Mouse (Mus musculus) MEL (cell line): Measurements from ENCODE around the gene Mon1b. TPM values are rescaled to one million over a fixed set of nuclear protein-coding genes. Genes with fewer than 3 reads are reported as not detected.
A peak's percentile ranks its signal among the peaks of the same experiment; 100 is the strongest.

Experiments used
- DNase-seq: peaks from one replicate; pipeline ENCODE4 v3.0.0; 2011; ENCODE audit warnings: low read depth, low spot score
- H3K27ac ChIP-seq: 2 replicates; pipeline ENCODE4 v1.5.1; 2012; ENCODE audit warnings: low read depth, mild to moderate bottlenecking, control low read depth, low read length, moderate library complexity; ENCODE audit not compliant: control insufficient read depth
- H3K27me3 ChIP-seq, 2 experiments: fragments of 150-350 bp in 1 of 2; sonication (generic) in 1 of 2; 2 replicates each; pipeline ENCODE4 v1.6.1; 2012; ENCODE audit warnings: low read length in 2 of 2, mild to moderate bottlenecking in 2 of 2, improper control_type of control experiment in 1 of 2, moderate library complexity in 1 of 2; ENCODE audit not compliant: insufficient read depth in 2 of 2, control insufficient read depth in 1 of 2
- H3K36me3 ChIP-seq, 2 experiments: 2 replicates each; pipeline ENCODE4 v1.6.1; 2012 to 2014; ENCODE audit warnings: low read length in 2 of 2, improper control_type of control experiment in 1 of 2, inconsistent platforms in 1 of 2, mild to moderate bottlenecking in 1 of 2; ENCODE audit not compliant: insufficient read depth in 2 of 2, control insufficient read depth in 1 of 2
- H3K4me1 ChIP-seq, 2 experiments: fragments of 150-350 bp in 1 of 2; sonication (generic) in 1 of 2; 2 replicates each; pipeline ENCODE4 v1.6.1; 2012; ENCODE audit warnings: low read length in 2 of 2, improper control_type of control experiment in 1 of 2, mild to moderate bottlenecking in 1 of 2; ENCODE audit not compliant: insufficient read depth in 2 of 2, control insufficient read depth in 1 of 2
- H3K4me3 ChIP-seq, 2 experiments: fragments of 150-350 bp in 1 of 2; sonication (generic) in 1 of 2; 2 replicates each; pipeline ENCODE4 v1.5.1; 2012; ENCODE audit warnings: low read depth in 2 of 2, low read length in 2 of 2, mild to moderate bottlenecking in 2 of 2, moderate library complexity in 2 of 2, control low read depth in 1 of 2, improper control_type of control experiment in 1 of 2; ENCODE audit not compliant: control insufficient read depth in 1 of 2, insufficient read depth in 1 of 2
- H3K79me2 ChIP-seq: 2 replicates; pipeline ENCODE4 v1.6.1; 2012; ENCODE audit warnings: mild to moderate bottlenecking, low read length, moderate library complexity; ENCODE audit not compliant: control insufficient read depth, poor library complexity, insufficient read depth
- H3K9ac ChIP-seq: 2 replicates; pipeline ENCODE4 v1.6.1; 2012; ENCODE audit warnings: low read depth, mild to moderate bottlenecking, control low read depth, low read length, moderate library complexity; ENCODE audit not compliant: control insufficient read depth, poor library complexity, severe bottlenecking
- H3K9me3 ChIP-seq: fragments of 150-350 bp; sonication (generic); replicated peaks from 2 replicates; pipeline ENCODE4 v1.6.1; 2012; ENCODE audit warnings: mild to moderate bottlenecking, low read length, improper control_type of control experiment, moderate library complexity; ENCODE audit not compliant: insufficient read depth
- CTCF ChIP-seq, 3 experiments: IDR thresholded peaks in 2 of 3; conservative IDR thresholded peaks in 1 of 3; 2 replicates each; pipeline ENCODE4 v1.5.1; 2011 to 2012; ENCODE audit warnings: low read length in 3 of 3, low read depth in 2 of 3, mild to moderate bottlenecking in 2 of 3, improper control_type of control experiment in 1 of 3, inconsistent platforms in 1 of 3, mixed read lengths in 1 of 3, moderate library complexity in 1 of 3; ENCODE audit not compliant: control insufficient read depth in 1 of 3, insufficient read depth in 1 of 3, poor library complexity in 1 of 3, severe bottlenecking in 1 of 3
- ELF1 ChIP-seq: IDR thresholded peaks from 2 replicates; pipeline ENCODE4 v1.6.1; 2014; ENCODE audit warnings: low read depth, mild to moderate bottlenecking, inconsistent platforms, low read length, improper control_type of control experiment, moderate library complexity
- ETS1 ChIP-seq: IDR thresholded peaks from 2 replicates; pipeline ENCODE4 v1.6.1; 2012; ENCODE audit warnings: low read depth, mild to moderate bottlenecking, inconsistent platforms, low read length, improper control_type of control experiment, moderate library complexity
- GATA1 ChIP-seq: IDR thresholded peaks from 2 replicates; pipeline ENCODE4 v1.6.1; 2011; ENCODE audit warnings: low read depth, low read length, improper control_type of control experiment
- HCFC1 ChIP-seq: IDR thresholded peaks from 2 replicates; pipeline ENCODE4 v1.6.1; 2012; ENCODE audit warnings: low read depth, mild to moderate bottlenecking, inconsistent platforms, low read length, improper control_type of control experiment, moderate library complexity
- JUND ChIP-seq: IDR thresholded peaks from 2 replicates; pipeline ENCODE4 v1.6.1; 2011; ENCODE audit warnings: low read depth, mild to moderate bottlenecking, improper control_type of control experiment, low read length
- MAX ChIP-seq: IDR thresholded peaks from 2 replicates; pipeline ENCODE4 v1.6.1; 2011; ENCODE audit warnings: low read length, improper control_type of control experiment
- MAZ ChIP-seq: IDR thresholded peaks from 2 replicates; pipeline ENCODE4 v1.6.1; 2012; ENCODE audit warnings: low read depth, mild to moderate bottlenecking, inconsistent platforms, low read length, improper control_type of control experiment
- MEF2A ChIP-seq: IDR thresholded peaks from 2 replicates; pipeline ENCODE4 v1.6.1; 2014; ENCODE audit warnings: low read depth, mild to moderate bottlenecking, inconsistent platforms, low read length, improper control_type of control experiment; ENCODE audit not compliant: poor library complexity, insufficient replicate concordance, severe bottlenecking; ENCODE audit errors: extremely low read depth
- MXI1 ChIP-seq: IDR thresholded peaks from 2 replicates; pipeline ENCODE4 v1.6.1; 2011; ENCODE audit warnings: mild to moderate bottlenecking, low read depth, low read length, improper control_type of control experiment
- MYB ChIP-seq: IDR thresholded peaks from 2 replicates; pipeline ENCODE4 v1.6.1; 2011; ENCODE audit warnings: mild to moderate bottlenecking, low read depth, low read length, improper control_type of control experiment
- MYC ChIP-seq: IDR thresholded peaks from 2 replicates; pipeline ENCODE4 v1.6.1; 2011; ENCODE audit warnings: low read depth, mild to moderate bottlenecking, low read length, improper control_type of control experiment, moderate library complexity
- NELFE ChIP-seq: IDR thresholded peaks from 2 replicates; pipeline ENCODE4 v1.6.1; 2011; ENCODE audit warnings: low read depth, low read length, improper control_type of control experiment
- NRF1 ChIP-seq: IDR thresholded peaks from 2 replicates; pipeline ENCODE4 v1.6.1; 2014; ENCODE audit warnings: low read depth, mild to moderate bottlenecking, inconsistent platforms, low read length, improper control_type of control experiment, moderate library complexity; ENCODE audit not compliant: poor library complexity, insufficient read depth, severe bottlenecking
- POLR2A ChIP-seq, 2 experiments: IDR thresholded peaks; 2 replicates each; pipeline ENCODE4 v1.6.1; 2011 to 2012; ENCODE audit warnings: low read length in 2 of 2, mild to moderate bottlenecking in 2 of 2, control low read depth in 1 of 2, improper control_type of control experiment in 1 of 2, low read depth in 1 of 2, moderate library complexity in 1 of 2; ENCODE audit not compliant: control insufficient read depth in 1 of 2, insufficient read depth in 1 of 2, poor library complexity in 1 of 2
- SIN3A ChIP-seq: IDR thresholded peaks from 2 replicates; pipeline ENCODE4 v1.6.1; 2012; ENCODE audit warnings: low read length, improper control_type of control experiment, inconsistent platforms
- TAL1 ChIP-seq: IDR thresholded peaks from 2 replicates; pipeline ENCODE4 v1.6.1; 2012; ENCODE audit warnings: mild to moderate bottlenecking, inconsistent platforms, low read length, moderate library complexity, mixed read lengths
- TBP ChIP-seq: IDR thresholded peaks from 2 replicates; pipeline ENCODE4 v1.8.0; 2011; ENCODE audit warnings: low read depth, low read length, improper control_type of control experiment
- TCF12 ChIP-seq: IDR thresholded peaks from 2 replicates; pipeline ENCODE4 v1.6.1; 2014; ENCODE audit warnings: low read depth, mild to moderate bottlenecking, inconsistent platforms, low read length, improper control_type of control experiment, moderate library complexity
- USF2 ChIP-seq, 2 experiments: IDR thresholded peaks; 2 replicates each; pipeline ENCODE4 v1.6.1; 2011 to 2012; ENCODE audit warnings: improper control_type of control experiment in 2 of 2, low read length in 2 of 2, borderline replicate concordance in 1 of 2, inconsistent platforms in 1 of 2, low read depth in 1 of 2, mild to moderate bottlenecking in 1 of 2; ENCODE audit not compliant: insufficient read depth in 1 of 2
- ZMIZ1 ChIP-seq: IDR thresholded peaks from 2 replicates; pipeline ENCODE4 v1.6.1; 2012; ENCODE audit warnings: low read depth, mild to moderate bottlenecking, inconsistent platforms, low read length, improper control_type of control experiment, moderate library complexity
- polyA plus RNA-seq, 2 experiments: library from polyadenylated mRNA; stranded (reverse) in 1 of 2; unstranded in 1 of 2; fragments of >175 nt in 1 of 2; fragments of >200 nt in 1 of 2; gene quantifications; 2 replicates each; pipeline versions ENCODE4 v1.2.1 to v1.2.4; 2012; ENCODE audit warnings: low replicate concordance in 2 of 2, low read depth in 1 of 2; ENCODE audit not compliant: insufficient read length in 2 of 2, insufficient read depth in 1 of 2, missing spikeins in 1 of 2
- total RNA-seq: library from RNA; depleted of rRNA; stranded (reverse); fragments of 300-350 nt; gene quantifications from 2 replicates; pipeline ENCODE4 v1.2.3, GENCODE M21; 2012

The Mon1b gene
- total and polyA plus RNA-seq, 3 experiments = 8.8 to 15.6 TPM; not detected in 1

- H3K9me3 ChIP-seq = no peaks in the 10 kb centered on the region
- H3K27me3 ChIP-seq = no peaks in the 10 kb centered on the region
- peak overlapping the region; percentile 93 for H3K9ac ChIP-seq
- peak overlapping the region; percentile 70 to 85 for H3K4me3 ChIP-seq
- TF ChIP-seq MYB (0 out of 2 replicates have a peak, but pooled peaks have one; percentile 7), NELFE (peak; percentile 47), POLR2A (IDR thresholded peaks at IDR 0.05; ENCODE audit: control insufficient read depth in 1 of 2, insufficient read depth in 1 of 2, low read depth in 1 of 2, low read length in 2 of 2, poor library complexity in 1 of 2) (peak; percentile 73 to 79), TAL1 (0 out of 2 replicates have a peak, but pooled peaks have one; percentile 35), JUND (no peak), MYC (peak; percentile 59; the same call in 1 of the 2 replicates), ELF1 (peak; percentile 97), MAZ (no peak), HCFC1 (peak; percentile 85), ZMIZ1 (peak; percentile 46; the same call in 1 of the 2 replicates), TCF12 (peak; percentile 30; the same call in 1 of the 2 replicates), GATA1 (peak; percentile 67), NRF1 (no peak), MEF2A (no peak), CTCF (IDR thresholded peaks at IDR 0.05 in 2 of 3, conservative IDR thresholded peaks at IDR 0.05 in 1 of 3; ENCODE audit: control insufficient read depth in 1 of 3, insufficient read depth in 1 of 3, low read depth in 2 of 3, low read length in 3 of 3, poor library complexity in 1 of 3, severe bottlenecking in 1 of 3) (no peak), USF2 (IDR thresholded peaks at IDR 0.05; ENCODE audit: borderline replicate concordance in 1 of 2, insufficient read depth in 1 of 2, low read depth in 1 of 2, low read length in 2 of 2) (no peak), TBP (no peak), SIN3A (peak; percentile 95), MXI1 (peak; percentile 89), MAX (peak; percentile 59; the same call in 1 of the 2 replicates), ETS1 (peak; percentile 60; the same call in 1 of the 2 replicates)
- peak; percentile 94 for DNase-seq
- H3K4me1 ChIP-seq = peaks cover 0 to 11% of the 10 kb centered on the region in 2 experiments; a peak in 2 of 4 replicates
- peak overlapping the region; percentile 92 for H3K27ac ChIP-seq
- peaks cover 0 to 4% of the 10 kb centered on the region in 2 experiments; a peak in 1 of 4 replicates for H3K36me3 ChIP-seq
- peaks cover 16% of the 10 kb centered on the region for H3K79me2 ChIP-seq
Measured at GRCm38 (mm10) chr8:113635592-113636279, 349 bp downstream of the Mon1b start.
